Mouse (Mus musculus): ENCODE measurements around the gene Usp46. TPM values are rescaled to one million over a fixed set of nuclear protein-coding genes. Genes with fewer than 3 reads are reported as not detected.

The Usp46 gene
- polyA plus RNA-seq, 1 experiment from 2014 or later, result 24.8 TPM

DNA sequence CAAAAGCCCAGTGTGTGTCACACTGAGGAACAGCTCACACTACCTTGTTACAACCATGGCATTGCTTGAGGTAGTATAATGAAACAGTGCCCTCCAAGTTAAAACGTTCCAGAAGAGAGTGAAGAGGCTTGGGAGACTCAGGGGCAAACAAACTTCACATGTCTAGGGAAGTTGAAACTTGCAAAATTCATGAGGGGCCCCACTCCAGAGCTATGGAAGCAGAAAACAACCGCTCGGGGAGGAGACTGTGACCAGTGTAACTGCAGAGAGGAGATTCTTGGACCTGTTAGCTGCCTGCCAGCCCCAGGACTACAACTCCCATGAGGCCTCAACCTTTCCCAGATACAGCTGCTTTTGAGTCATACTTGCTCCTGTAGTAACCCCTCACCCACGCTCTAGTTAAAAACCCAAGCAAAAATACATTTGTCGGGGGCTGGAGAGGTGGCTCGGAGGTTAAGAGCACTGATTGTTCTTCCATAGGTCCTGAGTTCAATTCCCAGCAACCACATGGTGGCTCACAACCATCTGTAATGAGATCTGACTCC lies 25.4 kb downstream of the Usp46 start:
- no peak overlapping the region for H3K9ac ChIP-seq
- ATAC-seq, result no peak

DNA sequence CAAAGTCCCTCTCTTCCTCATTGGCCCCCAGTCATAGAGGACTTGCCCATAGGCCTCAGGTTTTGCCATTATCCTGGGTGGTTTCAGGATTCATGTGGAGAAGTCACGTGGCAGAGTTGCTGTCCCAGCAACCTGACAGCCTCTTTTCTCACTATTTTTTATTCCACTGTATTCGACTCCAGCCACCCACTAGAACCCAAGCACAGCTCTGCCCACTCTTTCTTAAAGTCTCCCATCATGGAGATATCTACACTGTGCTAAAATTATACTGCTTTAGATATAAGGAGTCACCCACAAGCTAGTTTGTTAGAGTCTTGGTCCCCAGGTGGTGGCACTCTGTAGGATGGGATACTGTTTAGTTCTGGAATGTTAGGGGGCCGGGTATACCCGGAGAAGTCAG lies 27.7 kb downstream of the Usp46 start:
- H3K27ac ChIP-seq, result no peak overlapping the region
- no peak overlapping the region for H3K4me3 ChIP-seq
- H3K36me3 ChIP-seq (ENCODE audit: poor library complexity, severe bottlenecking), result 0 out of 2 replicates have a peak, but pooled peaks cover 7% of the 10 kb centered on the region
- ATAC-seq, result no peak
- no peaks in the 10 kb centered on the region for H3K9me3 ChIP-seq (replicated peaks)
- 91% methylated on average over 4 of the region's 4 CpGs for WGBS
- H3K27me3 ChIP-seq, result no peaks in the 10 kb centered on the region
- no peak overlapping the region for H3K4me2 ChIP-seq
- H3K9ac ChIP-seq, result no peak overlapping the region
- H3K4me1 ChIP-seq, result peaks cover 5% of the 10 kb centered on the region; the same call in 1 of the 2 replicates

More for the DNA sequence above, 25.4 kb downstream of the Usp46 start:
- Histone ChIP-seq H3K9me3 (replicated peaks) (no peaks in the 10 kb centered on the region), H3K4me3 (no peak overlapping the region), H3K36me3 (ENCODE audit: poor library complexity, severe bottlenecking) (0 out of 2 replicates have a peak, but pooled peaks cover 3% of the 10 kb centered on the region), H3K4me2 (no peak overlapping the region), H3K27me3 (no peaks in the 10 kb centered on the region), H3K4me1 (peaks cover 5% of the 10 kb centered on the region; the same call in 1 of the 2 replicates), H3K27ac (no peak overlapping the region)
- WGBS, result 78% methylated on average over 6 of the region's 6 CpGs

DNA sequence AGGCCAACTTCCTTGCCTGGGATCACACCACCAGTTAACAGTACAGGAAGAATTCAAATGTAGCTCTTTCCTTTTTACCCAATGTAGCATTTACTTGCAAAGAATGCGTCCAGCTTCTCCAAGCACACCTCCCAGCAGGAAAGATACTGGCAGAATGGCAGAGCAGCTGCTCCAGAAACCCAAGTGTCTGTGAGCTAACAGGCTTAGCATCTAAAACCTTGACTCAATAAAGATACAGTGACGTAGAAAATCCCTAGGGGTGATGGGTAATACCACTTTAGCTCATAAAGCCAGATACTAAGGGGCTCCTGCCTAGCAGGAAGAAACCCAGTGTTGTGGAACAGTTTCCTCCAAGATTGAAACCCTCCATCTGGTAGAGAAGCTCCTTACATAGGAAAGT lies 32.8 kb downstream of the Usp46 start:
- Histone ChIP-seq H3K4me1 (no peaks in the 10 kb centered on the region), H3K9me3 (replicated peaks) (no peaks in the 10 kb centered on the region), H3K9ac (no peak overlapping the region), H3K4me3 (no peak overlapping the region), H3K36me3 (ENCODE audit: poor library complexity, severe bottlenecking) (peaks cover 20% of the 10 kb centered on the region; the same call in 1 of the 2 replicates), H3K4me2 (no peak overlapping the region), H3K27me3 (no peaks in the 10 kb centered on the region), H3K27ac (no peak overlapping the region)
- no peak for ATAC-seq
- WGBS, result 68% methylated on average over 2 of the region's 2 CpGs

DNA sequence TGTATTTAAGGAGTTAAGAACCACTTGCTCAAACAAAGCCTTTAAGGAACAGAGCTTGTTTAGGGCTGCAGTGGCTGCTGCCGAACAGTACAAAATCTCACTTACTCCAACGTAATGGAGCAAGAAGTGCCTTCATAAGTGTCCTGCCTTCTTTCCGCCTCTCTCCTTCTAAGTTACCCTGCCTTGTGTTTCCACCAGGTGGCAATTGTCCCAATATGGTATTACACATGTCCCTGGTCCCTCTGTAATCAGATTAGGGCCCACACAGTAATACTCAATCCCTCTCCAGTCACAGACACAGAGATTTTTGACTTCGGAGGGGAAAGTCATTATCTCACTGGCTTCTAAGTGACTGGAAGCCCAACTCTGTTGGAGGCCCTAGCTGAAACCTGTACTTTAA lies 34.1 kb downstream of the Usp46 start:
- Histone ChIP-seq H3K27ac (no peak overlapping the region), H3K27me3 (no peaks in the 10 kb centered on the region), H3K4me1 (no peaks in the 10 kb centered on the region), H3K9me3 (replicated peaks) (no peaks in the 10 kb centered on the region), H3K4me3 (no peak overlapping the region), H3K4me2 (no peak overlapping the region), H3K36me3 (ENCODE audit: poor library complexity, severe bottlenecking) (peaks cover 17% of the 10 kb centered on the region; the same call in 1 of the 2 replicates), H3K9ac (no peak overlapping the region)
- 89% methylated on average over 4 of the region's 4 CpGs for WGBS
- no peak for ATAC-seq

DNA sequence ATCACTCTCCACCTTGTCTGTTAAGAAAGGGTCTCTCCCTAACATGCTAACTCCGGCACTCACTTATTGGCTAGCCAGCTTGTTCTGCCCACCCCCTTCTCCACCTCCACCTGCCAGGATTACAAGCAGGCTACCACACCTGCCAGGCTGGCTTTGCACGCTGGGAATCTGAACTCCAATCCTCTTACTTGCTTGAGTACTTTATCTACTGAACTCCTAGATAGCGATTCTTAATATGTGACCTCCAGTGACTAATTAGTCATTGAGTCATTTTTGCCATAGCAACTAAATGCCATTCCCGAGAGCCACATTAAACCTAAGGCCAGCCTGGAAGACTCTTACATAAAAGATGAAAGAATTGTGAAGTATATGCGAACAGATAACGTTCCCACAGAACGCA lies 38.4 kb downstream of the Usp46 start:
- WGBS, result 78% methylated on average over 7 of the region's 7 CpGs
- H3K9ac ChIP-seq, result no peak overlapping the region

DNA sequence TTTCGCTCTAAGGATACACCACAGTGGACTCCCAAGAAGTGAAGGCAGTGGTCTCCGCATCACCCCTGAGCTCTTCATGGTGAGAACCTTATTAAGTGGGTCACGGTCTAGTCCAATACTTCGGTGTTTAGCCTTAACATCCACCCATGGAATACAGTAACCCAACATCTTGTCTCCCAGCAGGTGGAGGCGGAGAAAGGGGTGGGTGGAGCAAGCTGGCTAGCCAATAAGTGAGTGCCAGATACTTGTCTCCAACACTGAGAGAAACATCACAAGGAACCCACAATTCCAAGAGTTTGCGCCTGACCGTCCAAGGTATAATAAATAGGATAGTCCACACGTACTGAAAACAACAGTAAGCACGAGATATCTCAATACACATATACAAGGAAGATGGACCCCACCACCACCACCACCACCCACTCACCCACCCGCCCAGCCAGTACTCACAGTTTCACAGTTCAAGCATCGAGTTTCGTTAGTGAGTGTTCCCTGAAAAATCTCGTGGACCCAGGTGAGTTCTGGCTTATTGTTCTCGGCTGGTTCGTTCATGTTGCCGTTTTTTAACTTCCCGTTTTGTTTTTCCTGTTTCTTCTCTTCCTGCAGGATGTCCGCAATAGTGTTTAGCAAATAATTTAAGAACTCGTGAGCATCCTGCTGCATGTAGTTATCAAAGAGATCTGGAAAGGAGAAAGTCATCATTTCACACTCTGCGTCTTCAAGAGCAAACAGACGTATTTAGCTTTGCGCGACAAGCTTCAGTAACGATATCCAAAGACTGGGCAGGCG lies 39.3 kb downstream of the Usp46 start:
- WGBS, result 91% methylated on average over 25 of the region's 25 CpGs
- H3K9ac ChIP-seq, result no peak overlapping the region
- H3K27me3 ChIP-seq, result no peaks in the 10 kb centered on the region
- H3K36me3 ChIP-seq (ENCODE audit: poor library complexity, severe bottlenecking), result peaks cover 23% of the 10 kb centered on the region; the same call in 1 of the 2 replicates
- ATAC-seq, result no peak
- no peak overlapping the region for H3K27ac ChIP-seq
- no peaks in the 10 kb centered on the region for H3K4me1 ChIP-seq
- no peak overlapping the region for H3K4me2 ChIP-seq
- no peaks in the 10 kb centered on the region for H3K9me3 ChIP-seq (replicated peaks)
- no peak overlapping the region for H3K4me3 ChIP-seq

More for the DNA sequence above, 38.4 kb downstream of the Usp46 start:
- no peak overlapping the region for H3K27ac ChIP-seq
- no peak overlapping the region for H3K4me2 ChIP-seq
- H3K27me3 ChIP-seq, result no peaks in the 10 kb centered on the region
- peaks cover 23% of the 10 kb centered on the region; the same call in 1 of the 2 replicates for H3K36me3 ChIP-seq (ENCODE audit: poor library complexity, severe bottlenecking)
- no peak overlapping the region for H3K4me3 ChIP-seq
- no peaks in the 10 kb centered on the region for H3K4me1 ChIP-seq
- no peaks in the 10 kb centered on the region for H3K9me3 ChIP-seq (replicated peaks)
- no peak for ATAC-seq

DNA sequence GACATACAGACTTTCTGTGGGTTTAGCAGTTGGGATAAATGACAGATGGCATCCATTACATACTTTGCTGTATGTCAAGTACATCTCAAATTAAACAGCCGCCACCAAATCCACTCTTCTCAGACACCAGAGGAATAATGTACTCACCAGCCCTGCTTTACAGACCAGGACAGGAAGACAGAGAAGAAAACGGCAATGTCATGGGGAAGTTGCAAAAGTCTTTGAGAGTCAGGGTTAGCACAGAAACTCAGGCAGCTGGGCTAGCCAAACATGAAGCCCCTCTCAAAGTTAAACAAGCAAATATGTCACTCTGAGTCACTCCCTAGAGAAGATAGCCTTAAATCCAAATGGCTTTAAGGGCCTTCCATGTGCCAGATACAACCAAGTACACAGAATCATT lies 40.0 kb downstream of the Usp46 start:
- 82% methylated on average over 2 of the region's 2 CpGs for WGBS
- no peaks in the 10 kb centered on the region for H3K4me1 ChIP-seq
- H3K27me3 ChIP-seq, result no peaks in the 10 kb centered on the region
- H3K4me2 ChIP-seq, result no peak overlapping the region
- H3K27ac ChIP-seq, result no peak overlapping the region
- H3K9me3 ChIP-seq (replicated peaks), result no peaks in the 10 kb centered on the region
- peaks cover 23% of the 10 kb centered on the region; the same call in 1 of the 2 replicates for H3K36me3 ChIP-seq (ENCODE audit: poor library complexity, severe bottlenecking)
- H3K9ac ChIP-seq, result no peak overlapping the region
- H3K4me3 ChIP-seq, result no peak overlapping the region
- no peak for ATAC-seq

DNA sequence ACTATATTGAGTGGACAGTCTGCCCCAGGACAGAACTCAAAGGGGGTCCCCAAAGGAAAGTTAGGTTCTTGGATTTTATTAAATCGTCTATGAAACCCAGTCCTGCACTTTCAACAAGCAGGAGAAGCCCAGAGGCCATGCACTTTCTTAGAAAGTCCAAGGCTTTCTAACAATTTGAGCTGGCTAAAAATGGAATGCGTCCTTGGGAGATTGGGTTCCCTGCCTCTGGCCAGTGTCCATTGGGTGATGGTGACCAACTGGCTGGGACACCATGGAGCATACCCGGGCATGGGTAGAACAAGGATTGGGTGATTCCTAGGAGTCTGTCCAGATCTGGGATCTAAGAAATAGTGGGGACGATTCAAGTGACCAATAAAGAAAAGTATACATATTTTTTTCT lies 47.7 kb downstream of the Usp46 start:
- Histone ChIP-seq H3K27ac (no peak overlapping the region), H3K27me3 (no peaks in the 10 kb centered on the region), H3K9ac (no peak overlapping the region), H3K9me3 (replicated peaks) (no peaks in the 10 kb centered on the region), H3K4me3 (no peak overlapping the region), H3K4me2 (no peak overlapping the region), H3K36me3 (ENCODE audit: poor library complexity, severe bottlenecking) (peaks cover 23% of the 10 kb centered on the region), H3K4me1 (peaks cover 6% of the 10 kb centered on the region; the same call in 1 of the 2 replicates)
- ATAC-seq, result no peak
- WGBS, result 89% methylated on average over 4 of the region's 4 CpGs

DNA sequence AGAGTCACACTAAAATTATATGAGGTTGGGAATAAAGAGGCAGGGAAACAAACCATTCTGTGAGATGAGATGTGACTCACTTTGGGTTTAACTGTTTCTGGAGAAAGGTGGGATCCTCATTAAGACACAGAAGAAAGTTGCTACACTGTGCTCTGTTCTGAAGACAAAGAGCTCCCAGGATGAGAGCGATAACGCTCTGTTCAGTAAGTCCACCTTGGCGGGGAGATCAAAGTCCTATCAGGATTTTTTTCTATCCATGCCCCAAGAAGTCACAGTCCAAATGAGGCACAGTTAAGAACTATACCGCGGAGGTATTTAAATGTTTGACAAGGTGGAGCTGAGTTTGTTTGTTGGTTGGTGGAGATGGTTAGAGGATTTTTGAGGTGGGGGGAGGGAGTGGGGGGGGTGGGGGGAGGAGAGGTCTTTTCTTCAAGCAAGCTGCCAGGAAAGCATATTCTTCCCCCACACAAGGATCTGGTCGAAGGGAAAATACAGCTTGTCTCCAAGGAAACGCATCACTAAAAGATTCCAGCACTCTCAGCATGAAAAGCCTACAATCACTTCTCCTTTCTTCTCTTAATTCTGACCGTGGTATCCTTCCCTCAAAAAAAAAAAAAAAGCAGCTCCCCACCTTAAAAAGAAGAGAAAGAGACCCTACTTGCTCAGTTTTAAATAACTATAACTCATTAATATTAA lies 49.2 kb downstream of the Usp46 start:
- ATAC-seq, result no peak
- no peaks in the 10 kb centered on the region for H3K27me3 ChIP-seq
- no peak overlapping the region for H3K9ac ChIP-seq
- H3K4me2 ChIP-seq, result no peak overlapping the region
- H3K36me3 ChIP-seq (ENCODE audit: poor library complexity, severe bottlenecking), result peaks cover 37% of the 10 kb centered on the region
- 56% methylated on average over 8 of the region's 8 CpGs for WGBS
- H3K4me1 ChIP-seq, result peaks cover 6% of the 10 kb centered on the region; the same call in 1 of the 2 replicates
- no peak overlapping the region for H3K4me3 ChIP-seq
- H3K9me3 ChIP-seq (replicated peaks), result no peaks in the 10 kb centered on the region
- H3K27ac ChIP-seq, result no peak overlapping the region

DNA sequence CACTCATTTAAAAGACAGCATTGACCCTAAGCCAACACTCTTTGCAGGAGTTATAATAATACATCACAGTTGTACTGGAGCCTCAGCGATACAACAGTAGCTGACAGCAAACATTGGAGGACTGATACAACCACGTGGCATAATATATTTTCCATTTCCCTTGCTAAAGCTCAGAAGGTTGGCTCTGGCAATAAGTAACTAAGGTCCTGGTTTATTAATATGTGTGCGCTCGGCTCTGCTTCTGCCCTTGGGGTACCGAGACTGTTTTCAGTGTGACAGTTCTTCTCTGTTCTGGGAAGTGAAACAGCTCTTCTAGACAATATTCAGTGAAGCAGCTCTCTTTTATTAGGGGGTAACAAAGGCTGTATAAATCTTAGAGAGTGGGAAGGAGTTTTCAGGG lies 50.7 kb downstream of the Usp46 start:
- H3K4me1 ChIP-seq, result peaks cover 6% of the 10 kb centered on the region; the same call in 1 of the 2 replicates
- no peaks in the 10 kb centered on the region for H3K27me3 ChIP-seq
- ATAC-seq, result no peak
- H3K9ac ChIP-seq, result no peak overlapping the region
- H3K9me3 ChIP-seq (replicated peaks), result no peaks in the 10 kb centered on the region
- H3K36me3 ChIP-seq (ENCODE audit: poor library complexity, severe bottlenecking), result peaks cover 37% of the 10 kb centered on the region
- no peak overlapping the region for H3K4me3 ChIP-seq
- H3K27ac ChIP-seq, result no peak overlapping the region
- no peak overlapping the region for H3K4me2 ChIP-seq
- 91% methylated on average over 5 of the region's 5 CpGs for WGBS

DNA sequence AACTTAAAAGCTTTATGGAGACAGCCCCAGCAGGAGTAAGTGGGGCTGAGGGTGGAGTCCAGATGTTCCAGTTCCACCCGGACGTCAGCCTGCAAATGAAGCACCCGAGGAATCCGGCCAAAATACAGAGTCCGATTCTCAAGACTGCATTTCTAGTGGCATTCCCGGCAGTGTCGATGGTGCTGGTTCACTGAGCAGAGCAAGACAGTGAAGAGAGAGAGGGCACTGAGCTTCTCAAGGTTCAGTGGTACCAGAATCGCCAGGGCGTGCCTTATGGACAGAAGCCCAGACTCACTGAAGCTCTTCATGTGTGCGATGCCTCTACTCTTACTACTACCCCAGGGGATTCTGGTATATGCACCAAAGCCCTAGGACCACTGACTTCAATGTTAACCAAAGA lies 56.6 kb downstream of the Usp46 start:
- H3K36me3 ChIP-seq (ENCODE audit: poor library complexity, severe bottlenecking), result peaks cover 32% of the 10 kb centered on the region
- no peak overlapping the region for H3K9ac ChIP-seq
- H3K4me2 ChIP-seq, result no peak overlapping the region
- H3K9me3 ChIP-seq (replicated peaks), result no peaks in the 10 kb centered on the region
- H3K27ac ChIP-seq, result no peak overlapping the region
- no peaks in the 10 kb centered on the region for H3K4me1 ChIP-seq
- 89% methylated on average over 10 of the region's 10 CpGs for WGBS
- no peak overlapping the region for H3K4me3 ChIP-seq
- ATAC-seq, result no peak
- no peaks in the 10 kb centered on the region for H3K27me3 ChIP-seq

DNA sequence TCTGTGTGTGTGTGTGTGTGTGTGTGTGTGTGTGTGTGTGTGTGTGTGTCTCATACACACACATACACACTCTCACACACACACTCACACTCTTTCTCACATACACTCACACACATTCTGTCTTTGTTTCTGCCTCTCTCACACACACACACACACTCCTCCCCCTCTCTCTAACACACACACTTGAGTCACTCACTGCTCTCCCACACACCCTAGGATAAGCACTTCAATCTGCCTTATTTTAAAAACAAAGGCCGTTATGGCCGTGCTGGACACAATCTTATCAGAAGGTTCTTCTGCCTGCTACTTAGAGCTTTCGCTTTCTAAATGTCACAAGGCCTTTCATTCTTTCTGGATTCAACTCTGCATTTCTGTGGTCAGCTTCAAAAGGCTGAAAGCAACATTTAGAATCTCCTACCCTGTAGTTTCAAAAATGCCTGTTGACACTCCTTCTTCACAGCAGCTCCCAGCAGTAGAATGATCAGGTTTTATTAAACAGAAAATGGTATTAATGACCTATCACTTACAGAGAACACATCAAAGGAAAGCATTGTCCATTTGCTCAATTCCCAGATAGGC lies 60.6 kb downstream of the Usp46 start:
- H3K4me3 ChIP-seq, result no peak overlapping the region
- H3K27ac ChIP-seq, result no peak overlapping the region
- no peak overlapping the region for H3K9ac ChIP-seq
- WGBS, result 89% methylated on average over 3 of the region's 3 CpGs
- H3K4me1 ChIP-seq, result no peaks in the 10 kb centered on the region
- no peaks in the 10 kb centered on the region for H3K9me3 ChIP-seq (replicated peaks)
- H3K36me3 ChIP-seq (ENCODE audit: poor library complexity, severe bottlenecking), result peaks cover 33% of the 10 kb centered on the region
- no peak overlapping the region for H3K4me2 ChIP-seq
- ATAC-seq, result no peak
- H3K27me3 ChIP-seq, result no peaks in the 10 kb centered on the region
